Mouse (Mus musculus): ENCODE data around the gene Amd1.

DNA sequence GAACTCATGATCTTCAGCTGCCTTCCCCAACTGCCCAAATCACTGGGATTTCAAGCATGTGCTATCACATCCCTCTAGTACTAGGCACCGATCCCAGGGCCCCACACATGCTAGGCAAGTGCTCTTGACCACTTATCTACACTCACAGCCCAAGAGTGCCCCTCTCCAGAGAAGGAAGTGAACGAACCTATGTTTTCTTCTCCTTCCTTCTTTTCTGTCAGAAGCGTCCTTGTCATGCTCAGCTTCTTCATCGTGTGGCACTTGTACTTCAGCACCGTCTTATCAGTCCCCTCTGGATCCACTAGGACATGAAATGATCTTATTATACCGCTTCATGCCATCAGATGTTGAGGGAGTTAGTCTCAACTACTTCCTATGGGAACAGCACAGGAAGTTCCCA is 51.0 kb downstream of the Amd1 start:
- TF ChIP-seq POLR2A (IDR thresholded peaks at IDR 0.05; ENCODE audit: extremely low read depth, insufficient read depth, low read length) = no peak
- TF ChIP-seq CTCF (IDR thresholded peaks at IDR 0.05; ENCODE audit: extremely low read depth, insufficient read depth, low read length) = no peak

Measured in cortical plate, adult 2 months (tissue).